Mouse (Mus musculus): ENCODE data around the gene Gm11492.

GRCm38 (mm10) chr11:87599395-87600089 is 33.1 kb downstream of the Gm11492 start:
- no peak for TF ChIP-seq GATA1 (IDR thresholded peaks at IDR 0.05; ENCODE audit: borderline replicate concordance, low read length)
- TF ChIP-seq FLI1 (IDR thresholded peaks at IDR 0.05; ENCODE audit: low read length) = no peak
